Mouse (Mus musculus) cerebellum, postnatal 36 days (tissue): Measurements from ENCODE around the gene Prc1.

Experiments used
- DNase-seq, 2 experiments: peaks; one replicate each; pipeline ENCODE4 v3.0.0; 2021 to 2022; ENCODE audit warnings: mixed read lengths in 2 of 2

Prc1 gene

DNA sequence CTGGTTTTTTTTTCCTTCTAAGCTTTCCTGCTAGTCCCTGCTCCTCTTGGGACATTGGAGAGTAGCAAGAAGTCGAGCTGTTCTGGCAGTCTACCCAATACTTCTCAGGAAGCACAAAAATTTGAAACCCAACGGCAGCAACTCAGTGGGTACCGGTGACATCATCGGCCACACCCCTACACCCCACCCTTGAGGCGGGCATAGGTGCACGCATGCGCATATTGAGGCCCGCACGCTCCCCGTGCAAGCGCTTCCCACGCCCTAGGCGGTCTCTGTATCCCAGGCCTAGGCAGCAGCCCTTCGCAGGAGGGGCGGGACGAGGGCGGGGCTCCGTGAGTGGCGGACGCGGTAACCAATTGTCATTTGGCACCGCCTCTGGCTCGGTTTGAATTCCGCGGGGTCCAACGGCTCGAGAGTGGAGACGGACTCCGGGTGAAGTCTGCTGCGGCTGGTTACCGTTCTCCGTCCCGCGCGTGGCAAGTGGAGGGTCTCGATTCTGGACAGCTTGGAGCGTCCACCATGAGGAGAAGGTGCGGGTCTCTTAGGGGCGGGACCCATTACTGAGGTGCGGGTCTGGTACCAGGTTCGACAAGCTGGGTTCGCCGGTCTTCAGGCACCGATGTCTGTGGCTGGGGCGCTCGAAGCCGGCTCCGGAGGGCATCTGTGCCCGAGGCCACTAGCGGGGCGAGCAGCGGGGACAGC is at the start of gene Prc1:
Gene Prc1 (plus strand): TSS at position 389 of the 702 bp plus-strand sequence.
- DNase-seq, result peak; percentile 98 to 99

DNA sequence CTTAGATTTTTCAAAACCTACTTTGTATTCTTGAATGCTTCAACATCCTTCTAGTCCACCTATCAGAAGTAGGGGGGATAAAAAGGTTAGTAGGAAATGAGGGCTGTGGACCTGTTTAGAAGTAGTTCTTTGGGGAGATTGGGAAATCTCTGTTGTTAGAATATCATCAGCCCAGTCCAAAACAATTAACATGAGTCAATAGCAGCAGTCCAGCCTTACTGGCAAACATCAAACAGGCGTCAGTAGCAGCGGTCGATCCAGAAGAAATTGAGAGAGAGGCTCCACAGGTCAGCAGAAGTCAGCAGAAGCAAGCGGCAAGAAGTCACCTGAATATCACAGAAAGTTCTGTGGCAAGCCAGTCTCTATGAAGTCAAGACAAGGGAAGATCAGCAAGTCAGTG is 49.4 kb upstream of the Prc1 start:
- DNase-seq, result no peak

GRCm38 (mm10) chr7:80246148-80246721 is 48.0 kb upstream of the Prc1 start, which contains the start of gene Ttll13:
Ttll13 (plus strand) TSS chr7:80246376.
- peak; percentile 94 to 96 for DNase-seq

GRCm38 (mm10) chr7:80246859-80247258 is 47.4 kb upstream of the Prc1 start:
- DNase-seq, result no peak

DNA sequence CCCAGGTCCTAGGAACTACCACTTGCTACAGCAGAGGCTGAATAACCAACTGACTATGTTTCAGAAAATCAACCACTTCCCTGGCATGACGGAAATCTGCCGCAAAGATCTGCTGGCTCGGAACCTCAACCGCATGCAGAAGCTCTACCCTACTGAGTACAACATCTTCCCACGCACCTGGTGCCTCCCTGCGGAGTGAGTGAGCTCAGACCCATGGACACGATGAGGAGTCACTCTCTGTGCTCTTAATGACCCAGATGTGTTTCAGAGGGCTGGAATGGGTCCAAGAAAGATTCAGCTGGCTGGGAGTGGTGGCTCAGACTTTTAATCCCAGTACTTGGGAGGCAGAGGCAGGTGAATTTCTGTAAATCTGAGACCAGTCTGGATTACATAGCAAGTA is 41.8 kb upstream of the Prc1 start:
- no peak for DNase-seq

DNA sequence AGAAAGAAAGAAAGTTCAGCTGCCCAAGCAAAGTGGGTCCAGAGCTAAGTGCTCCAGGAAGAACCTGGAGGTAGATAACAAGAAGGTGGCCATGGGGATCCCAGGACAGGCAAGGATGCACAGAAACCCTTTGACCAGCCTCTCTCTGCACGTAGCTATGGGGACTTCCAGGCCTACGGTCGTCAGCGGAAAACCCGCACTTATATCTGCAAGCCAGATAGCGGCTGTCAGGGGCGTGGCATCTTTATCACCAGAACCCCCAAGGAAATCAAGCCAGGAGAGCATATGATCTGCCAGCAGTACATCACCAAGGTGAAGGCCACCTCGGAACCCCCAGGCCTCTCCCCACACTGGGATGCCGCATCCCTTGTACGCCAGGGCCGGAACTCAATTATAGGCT is 41.4 kb upstream of the Prc1 start:
- DNase-seq, result no peak

DNA sequence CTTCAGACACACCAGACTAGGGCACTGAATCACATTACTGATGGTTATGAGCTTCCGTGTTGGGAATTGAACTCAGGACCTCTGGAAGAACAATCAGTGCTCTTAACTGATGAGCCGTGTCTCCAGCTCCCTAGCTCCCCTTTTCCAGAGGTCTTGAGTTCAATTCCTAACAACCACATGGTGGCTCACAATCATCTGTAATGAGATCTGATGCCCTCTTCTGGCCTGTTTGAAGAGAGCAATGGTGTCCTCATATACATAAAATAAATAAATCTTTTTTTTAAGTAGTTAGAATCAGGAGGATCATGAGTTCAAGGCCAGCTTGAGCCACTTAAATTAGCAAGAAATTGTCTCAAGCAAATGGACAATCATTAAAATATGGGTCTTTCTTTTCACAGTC is 38.3 kb upstream of the Prc1 start:
- DNase-seq, result no peak

GRCm38 (mm10) chr7:80257706-80258105 is 36.5 kb upstream of the Prc1 start:
- DNase-seq, result no peak

- DNase-seq, result peak; percentile 85
Measured at GRCm38 (mm10) chr7:80260625-80261371, 33.5 kb upstream of the Prc1 start, which contains the start of gene Ngrn. Ngrn (plus strand) TSS chr7:80261215.

- no peak for DNase-seq
Measured at GRCm38 (mm10) chr7:80261372-80261990, 32.8 kb upstream of the Prc1 start.

DNA sequence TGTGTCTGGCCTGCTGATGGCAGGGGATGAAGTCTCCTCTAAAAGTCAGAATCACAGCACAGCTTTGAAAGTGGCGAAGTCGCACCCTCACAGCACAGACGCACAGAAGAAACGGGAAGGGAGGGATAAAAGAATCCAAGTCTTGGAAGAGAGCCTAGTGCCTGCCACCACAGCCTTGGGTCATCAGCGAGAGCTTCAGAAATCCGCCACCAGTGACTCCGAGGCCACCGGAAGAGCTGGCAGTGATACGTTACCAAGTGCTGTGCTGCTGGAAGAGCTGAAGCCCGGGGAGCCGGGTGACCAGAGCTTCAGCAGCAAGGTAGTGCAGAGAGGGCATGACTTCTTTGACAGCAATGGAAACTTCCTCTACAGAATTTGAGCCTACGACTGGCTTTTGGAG is 29.6 kb upstream of the Prc1 start:
- no peak for DNase-seq

- DNase-seq, result no peak
Measured at GRCm38 (mm10) chr7:80267764-80268163, 26.5 kb upstream of the Prc1 start.

- DNase-seq, result peak; percentile 99
Measured at GRCm38 (mm10) chr7:80268897-80269750, 25.1 kb upstream of the Prc1 start, which contains the start of gene Vps33b. Vps33b (plus strand) TSS chr7:80269649.

- DNase-seq, result peak; percentile 65 to 67
Measured at GRCm38 (mm10) chr7:80269751-80270255, 24.4 kb upstream of the Prc1 start.

GRCm38 (mm10) chr7:80273456-80273855 is 20.8 kb upstream of the Prc1 start:
- DNase-seq, result no peak

- no peak for DNase-seq
Measured at GRCm38 (mm10) chr7:80276374-80276773, 17.9 kb upstream of the Prc1 start.

DNA sequence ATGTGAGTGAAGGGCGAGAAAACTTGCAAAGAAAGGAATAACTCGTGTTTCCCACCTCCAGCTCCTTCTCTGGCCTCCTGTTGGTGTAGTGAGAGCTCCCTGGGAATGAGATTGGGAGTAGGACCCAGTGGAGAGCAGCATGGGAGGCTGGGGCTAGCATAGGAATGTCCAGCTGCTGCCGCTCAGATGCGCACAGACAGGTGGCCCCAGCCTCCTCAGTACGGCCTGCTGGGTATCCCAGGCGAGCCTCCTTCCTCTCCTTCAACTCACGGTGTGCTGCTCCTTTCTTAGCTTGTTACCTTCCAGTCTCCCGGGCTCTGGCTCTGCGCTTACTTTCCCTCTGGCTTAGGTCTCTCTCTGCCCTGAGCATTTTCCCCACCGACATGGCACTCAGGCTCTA is 14.2 kb upstream of the Prc1 start:
- DNase-seq, result no peak

GRCm38 (mm10) chr7:80280998-80281397 is 13.3 kb upstream of the Prc1 start:
- no peak for DNase-seq

DNA sequence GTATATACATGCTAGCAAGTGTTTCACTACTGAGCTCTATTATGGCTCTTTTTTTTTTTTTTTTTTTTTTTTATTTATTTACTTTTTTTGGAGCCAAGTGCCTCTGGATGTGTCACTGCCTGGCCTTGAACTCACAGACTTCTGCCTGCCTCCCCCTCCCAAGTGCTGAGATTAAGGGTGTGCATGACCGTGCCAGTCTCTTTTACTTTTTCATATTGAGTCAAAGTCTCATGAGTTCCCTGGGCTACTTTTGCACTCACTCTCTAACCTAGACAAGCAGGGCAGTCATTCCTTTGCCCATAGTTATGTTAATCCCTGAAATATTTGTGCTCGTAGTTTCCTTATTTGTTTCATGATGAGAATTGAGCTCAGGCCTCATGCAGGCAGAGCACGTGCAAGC is 12.6 kb upstream of the Prc1 start:
- no peak for DNase-seq

- DNase-seq, result no peak
Measured at GRCm38 (mm10) chr7:80283226-80283918, 10.9 kb upstream of the Prc1 start.

- no peak for DNase-seq
Measured at GRCm38 (mm10) chr7:80284391-80284790, 9.9 kb upstream of the Prc1 start.
